Mouse (Mus musculus): Measurements from ENCODE around the gene S100a6.
A peak's percentile ranks its signal among the peaks of the same experiment; 100 is the strongest.

Gene S100a6

DNA sequence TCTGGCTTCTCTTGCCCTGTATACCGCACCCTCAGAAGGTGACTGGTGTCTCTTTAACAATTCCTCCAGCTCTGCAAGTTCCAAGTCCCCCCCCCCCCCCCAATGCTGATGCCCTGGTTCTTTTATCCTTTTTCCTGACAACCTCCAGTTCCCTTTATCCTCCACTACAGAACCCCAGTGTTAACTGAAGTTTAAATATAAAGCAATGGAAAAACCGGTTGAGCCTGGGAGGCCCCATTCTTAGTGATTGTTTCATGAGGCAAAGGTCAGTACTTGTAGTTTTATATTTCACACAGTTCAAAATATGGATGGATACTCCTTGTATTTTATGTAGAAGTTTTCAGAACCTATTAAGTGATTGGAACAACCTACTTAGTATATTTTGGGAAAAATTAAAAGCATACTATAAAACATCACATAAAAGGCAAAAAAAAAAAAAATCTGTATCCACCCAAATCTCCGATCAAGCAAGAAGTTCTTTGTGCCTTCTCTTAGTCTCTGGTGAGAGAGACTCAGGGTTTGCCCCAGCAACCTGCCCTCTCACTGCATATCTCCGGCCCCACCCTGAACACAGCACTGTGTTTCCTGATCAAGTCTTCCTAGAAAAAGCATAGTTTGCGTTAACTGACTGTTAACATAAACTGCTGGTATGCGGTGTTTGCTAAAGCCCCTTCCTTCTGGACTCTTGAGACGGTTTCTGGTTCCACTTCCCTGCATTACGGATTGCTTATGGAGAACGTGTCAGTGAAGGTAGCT lies 13.8 kb downstream of the S100a6 start:
- DNase-seq (ENCODE audit: low spot score in 2 of 2): no peak

DNA sequence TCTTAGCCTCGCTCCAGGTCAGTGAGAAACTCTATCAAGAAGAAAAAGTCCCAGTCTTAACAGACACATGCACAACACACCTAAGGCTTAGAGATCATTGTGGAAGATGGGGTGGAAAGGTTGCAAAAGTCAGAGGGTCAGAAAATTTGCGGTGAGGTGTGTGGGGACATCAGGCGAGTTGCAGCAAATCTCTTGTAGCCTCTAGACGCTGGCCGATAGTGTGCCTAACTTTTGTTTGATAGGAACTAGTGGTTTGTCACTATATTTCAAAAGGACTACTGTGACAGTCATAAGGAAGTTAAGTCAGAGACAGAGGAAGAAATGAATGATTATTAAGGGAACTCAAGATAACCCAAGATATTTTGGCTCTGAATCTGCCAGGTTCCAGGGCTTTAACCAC lies 14.7 kb downstream of the S100a6 start:
- DNase-seq (ENCODE audit: low spot score in 2 of 2): no peak

DNA sequence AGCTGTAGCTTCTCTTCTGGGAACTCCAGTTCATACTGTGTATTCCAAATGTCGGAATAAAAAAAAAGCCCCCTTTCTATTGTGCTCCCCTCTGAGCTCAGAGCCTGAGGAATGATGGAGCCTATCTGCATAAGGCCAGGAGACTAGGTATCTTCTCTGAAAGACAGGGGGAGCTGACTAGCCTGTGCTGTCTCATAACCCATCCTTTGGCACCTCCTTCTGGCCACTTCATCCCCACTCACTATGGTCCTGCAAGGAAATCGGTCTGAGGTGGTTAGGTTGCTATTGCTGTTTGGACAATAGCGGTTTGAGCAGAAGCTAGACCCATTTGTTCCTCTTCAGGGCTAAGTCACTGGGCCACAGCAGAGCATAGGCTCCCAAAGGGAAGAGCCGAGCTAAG lies 15.1 kb downstream of the S100a6 start:
- no peak for DNase-seq (ENCODE audit: low spot score in 2 of 2)

DNA sequence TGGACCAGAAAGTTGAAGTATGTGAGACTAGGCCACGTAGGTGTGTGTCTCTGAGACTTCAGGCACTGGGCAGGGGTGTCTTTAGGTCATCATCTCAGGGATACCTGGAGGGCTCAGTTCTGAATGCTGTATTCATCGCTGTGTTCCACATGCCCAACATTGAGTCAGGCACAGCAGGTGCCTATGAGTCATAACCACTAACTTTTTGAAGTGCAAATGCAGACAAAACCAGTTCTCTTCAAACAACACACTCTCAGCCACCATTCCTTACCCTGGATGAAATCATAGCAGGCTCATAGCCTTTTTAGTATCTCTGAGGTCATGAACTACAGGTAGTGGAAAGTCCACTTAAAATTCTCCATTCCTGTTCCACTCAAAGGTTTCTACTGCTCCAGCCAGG lies 16.6 kb downstream of the S100a6 start:
- DNase-seq (ENCODE audit: low spot score in 2 of 2): no peak

DNA sequence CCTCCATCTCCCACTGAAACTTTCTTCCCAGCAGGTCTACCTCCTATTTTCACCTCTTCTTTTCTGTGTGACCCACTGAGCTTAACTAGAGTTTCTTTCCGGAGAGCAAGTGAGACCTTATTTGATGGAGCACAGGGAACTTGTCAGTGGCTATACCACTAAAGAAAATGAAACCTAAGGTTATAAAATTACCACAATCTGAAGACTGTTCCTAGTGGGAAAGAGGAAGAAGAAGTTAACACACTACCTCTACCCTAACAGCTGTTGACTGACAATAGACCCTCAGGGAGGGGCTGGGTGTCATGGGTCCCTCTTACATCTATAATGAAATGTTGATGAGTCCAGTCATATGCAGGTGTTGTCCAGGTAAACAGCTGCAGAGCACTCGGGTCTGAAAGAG lies 19.3 kb downstream of the S100a6 start:
- DNase-seq (ENCODE audit: low spot score in 2 of 2): no peak

- DNase-seq (ENCODE audit: low spot score in 2 of 2): no peak
These were observed 26.0 kb downstream of the S100a6 start for GRCm38 (mm10) chr3:90638511-90639275.

- DNase-seq (ENCODE audit: low spot score in 2 of 2): no peak
These were observed 27.0 kb downstream of the S100a6 start for GRCm38 (mm10) chr3:90639511-90640154.

DNA sequence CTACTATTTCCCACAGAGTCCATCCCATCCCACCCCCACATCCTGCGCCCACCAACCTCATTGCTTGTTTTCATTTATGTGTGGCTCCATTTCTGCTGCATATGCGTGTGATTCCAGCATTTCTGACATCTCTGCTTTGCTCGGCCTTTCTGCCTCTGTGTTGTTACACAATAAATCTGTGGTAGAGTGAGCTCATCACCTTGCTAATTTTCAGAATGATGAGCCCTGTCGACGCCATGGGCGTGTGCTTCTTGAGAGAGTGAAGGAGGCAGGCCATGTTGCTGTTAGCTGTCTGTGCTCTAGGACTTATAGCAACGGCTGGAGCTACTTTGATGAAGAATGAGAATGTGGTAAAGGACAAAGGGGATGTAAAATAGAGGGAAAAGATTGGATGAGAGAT lies 28.3 kb downstream of the S100a6 start:
- no peak for DNase-seq (ENCODE audit: low spot score in 2 of 2)

GRCm38 (mm10) chr3:90644220-90644619 lies 31.5 kb downstream of the S100a6 start:
- DNase-seq (ENCODE audit: low spot score in 2 of 2): no peak

DNA sequence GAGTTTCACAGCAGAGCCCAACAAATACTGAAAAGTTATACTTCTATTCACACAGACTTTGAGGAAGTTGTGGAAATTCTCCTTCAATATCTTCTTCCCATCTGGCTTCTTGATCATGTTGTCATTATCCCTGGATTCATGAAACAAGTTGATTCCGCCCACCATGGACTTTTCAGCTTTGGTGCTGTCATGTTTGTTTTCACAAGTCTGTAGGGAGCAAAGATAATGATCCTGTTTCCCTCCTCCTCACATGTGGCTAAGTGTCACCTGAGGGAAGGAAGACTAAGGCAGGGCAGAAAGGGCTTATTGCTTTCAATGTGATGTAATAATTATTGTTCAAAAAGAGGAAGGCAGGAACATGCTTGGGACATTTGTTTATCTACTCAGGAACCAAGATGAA lies 34.6 kb downstream of the S100a6 start:
- DNase-seq (ENCODE audit: low spot score in 2 of 2): no peak

DNA sequence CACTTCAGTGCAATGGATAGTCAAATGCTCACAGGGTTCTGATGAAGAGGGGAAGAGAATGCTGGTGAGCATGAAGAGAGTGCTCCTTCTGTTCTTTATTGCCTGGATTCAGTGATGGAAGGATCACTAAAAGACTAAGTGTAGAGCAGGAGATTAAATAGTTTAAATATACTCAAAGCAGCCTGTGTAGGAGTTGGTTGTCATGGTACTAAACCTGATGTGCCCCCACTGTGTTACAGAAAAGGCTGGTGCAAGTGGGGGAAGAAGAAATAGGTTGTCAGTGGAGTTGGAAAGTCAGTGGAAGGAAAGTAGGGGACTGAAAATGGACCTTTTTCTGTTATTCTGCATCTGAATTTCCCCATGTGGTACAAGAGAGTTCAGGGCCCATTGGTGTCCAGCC lies 36.3 kb downstream of the S100a6 start:
- DNase-seq (ENCODE audit: low spot score in 2 of 2): no peak

DNA sequence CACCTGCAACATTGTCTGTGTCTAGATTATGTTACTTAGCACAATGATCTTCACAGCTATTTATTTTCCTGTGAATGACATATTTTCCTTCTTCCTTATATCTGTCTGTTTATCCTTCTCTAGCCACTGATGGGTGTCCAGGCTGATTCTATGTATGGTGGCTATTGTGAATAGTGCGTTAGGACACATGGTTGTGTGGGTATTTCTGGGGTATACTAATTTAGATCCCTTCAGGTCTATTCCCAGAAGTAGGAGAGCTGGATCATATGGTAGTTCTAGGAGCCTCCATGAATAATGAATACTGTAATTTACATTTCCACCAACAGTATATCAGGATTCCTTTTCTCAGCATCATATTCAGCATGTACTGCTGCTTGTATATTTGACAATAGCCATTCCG lies 37.1 kb downstream of the S100a6 start:
- DNase-seq (ENCODE audit: low spot score in 2 of 2): no peak

- peak; percentile 51 to 79 for DNase-seq (ENCODE audit: low spot score in 2 of 2)
These were observed 40.3 kb downstream of the S100a6 start for GRCm38 (mm10) chr3:90652878-90653508.

DNA sequence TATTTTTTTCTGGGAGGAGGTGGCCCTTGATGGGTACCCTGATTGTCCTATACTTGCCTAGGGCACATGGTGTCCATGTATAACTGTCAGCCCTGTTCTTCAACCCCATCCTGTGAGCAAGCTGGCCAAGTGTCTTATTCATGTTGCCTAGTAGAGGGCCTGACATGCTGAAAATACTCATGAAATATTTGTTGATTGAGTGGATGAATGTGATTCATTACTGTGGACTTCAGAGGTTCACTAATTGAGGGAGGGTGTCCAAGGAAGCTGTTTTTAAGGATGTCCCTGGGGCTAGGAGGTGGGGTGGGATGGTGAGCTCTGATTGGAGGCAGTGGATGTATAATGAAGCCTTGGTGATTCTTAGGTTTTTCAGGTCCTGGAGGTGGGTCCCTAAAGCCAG lies 41.0 kb downstream of the S100a6 start, which contains the start of gene S100a7a:
Gene S100a7a (plus strand): TSS at position 301 of the 400 bp plus-strand sequence.
- no peak for DNase-seq (ENCODE audit: low spot score in 2 of 2)

- DNase-seq (ENCODE audit: low spot score in 2 of 2): no peak
These were observed 44.7 kb downstream of the S100a6 start for GRCm38 (mm10) chr3:90657405-90657804.

DNA sequence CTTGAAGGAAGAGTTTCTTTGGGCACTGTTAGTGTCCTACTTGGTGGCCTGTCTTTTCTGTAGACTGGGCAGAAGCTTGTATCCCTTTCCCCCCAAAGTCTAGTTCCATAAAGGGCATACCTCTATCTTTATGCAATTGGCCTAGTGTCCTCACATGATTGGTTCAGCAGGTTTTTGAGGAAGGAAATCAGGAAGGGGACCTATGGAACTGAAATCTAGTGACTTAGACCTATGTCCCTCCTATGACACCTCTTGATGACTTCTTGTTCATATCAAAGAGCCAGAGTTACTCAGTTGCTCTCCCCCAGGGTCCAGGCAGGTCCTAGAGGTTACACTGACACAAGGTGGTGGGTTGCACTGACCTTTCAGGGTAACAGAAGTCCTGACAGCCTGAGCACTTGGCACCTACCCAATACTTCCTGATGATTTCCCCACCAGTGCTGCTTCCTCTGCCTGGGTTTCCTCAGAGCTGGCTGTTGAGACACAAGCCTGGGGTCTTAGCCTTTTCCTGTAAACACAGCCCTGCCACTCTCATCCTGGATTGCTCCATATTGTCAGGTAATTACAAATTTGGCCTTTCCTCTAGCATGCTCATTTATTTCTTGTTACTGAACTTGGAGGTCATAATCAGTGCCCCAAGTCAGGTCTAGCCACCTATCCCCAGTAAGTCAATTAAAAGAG lies 46.8 kb downstream of the S100a6 start:
- no peak for DNase-seq (ENCODE audit: low spot score in 2 of 2)

DNA sequence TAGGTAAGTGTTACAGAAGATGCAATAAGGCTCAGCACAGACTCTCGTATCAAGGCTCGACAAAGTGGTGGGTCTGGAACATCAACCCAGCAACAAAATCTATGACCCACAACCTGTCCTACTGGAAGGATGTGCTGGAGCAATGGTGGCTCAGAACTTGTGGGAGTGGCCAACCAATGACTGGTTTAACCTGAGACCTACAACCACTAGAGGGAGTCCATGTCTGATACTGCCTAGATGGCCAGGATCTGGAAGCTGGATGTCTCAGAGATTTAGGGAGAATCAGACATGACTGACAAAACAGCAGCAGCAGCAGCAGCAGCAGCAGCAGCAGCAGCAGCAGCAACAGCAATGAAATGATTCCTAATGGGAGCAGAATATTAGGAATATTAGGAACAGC lies 51.5 kb downstream of the S100a6 start:
- no peak for DNase-seq (ENCODE audit: low spot score in 2 of 2)

DNA sequence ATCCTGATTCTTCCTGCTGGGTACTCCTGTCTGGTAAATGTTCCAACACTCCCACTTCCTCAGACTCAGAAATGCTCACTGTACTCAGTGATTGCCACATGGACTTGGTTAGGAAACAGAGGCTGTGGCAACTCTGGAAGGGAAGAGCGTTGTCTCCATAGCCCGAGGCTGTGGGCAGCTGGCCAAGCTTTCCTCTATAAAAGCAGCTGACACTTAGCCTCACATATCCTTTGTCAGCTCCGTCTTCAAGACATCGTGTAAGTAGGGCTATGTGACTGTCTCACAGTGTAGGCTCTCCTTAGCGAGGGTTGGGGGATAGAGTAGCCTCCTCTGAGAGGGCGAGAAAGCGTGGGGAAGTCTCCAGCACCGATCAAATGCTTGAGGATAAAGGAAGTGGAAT lies 56.2 kb downstream of the S100a6 start, which contains the start of gene S100a8:
Gene S100a8 (plus strand): TSS at position 133 of the 400 bp plus-strand sequence.
- no peak for DNase-seq (ENCODE audit: low spot score in 2 of 2)
